Mouse (Mus musculus): Measurements from ENCODE around the gene Prss41.

DNA sequence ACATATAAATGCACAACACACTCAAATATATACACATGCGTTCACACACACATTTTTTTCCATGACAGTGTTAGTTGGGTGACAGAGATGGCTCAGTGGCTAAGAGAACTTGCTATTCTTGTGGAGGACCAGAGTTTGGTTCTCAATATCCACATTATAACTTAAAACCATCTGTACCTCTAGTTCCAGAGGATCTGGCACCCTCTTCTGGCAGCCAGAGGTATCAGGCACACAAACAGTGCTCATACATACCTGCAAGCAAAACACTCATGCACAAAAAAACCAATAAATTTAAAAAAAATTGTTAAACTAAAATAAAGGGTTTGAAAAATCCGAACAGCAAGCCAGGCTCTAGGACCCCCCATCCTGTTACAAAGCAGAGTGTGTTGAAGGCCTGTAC lies 6.1 kb upstream of the Prss41 start:
- TF ChIP-seq CTCF (IDR thresholded peaks at IDR 0.05; ENCODE audit: low read depth, low read length) = no peak
- no peak for TF ChIP-seq GATA1 (IDR thresholded peaks at IDR 0.05; ENCODE audit: borderline replicate concordance, low read length)
